Mouse (Mus musculus) neural tube, embryonic 11.5 days (tissue): ENCODE data around the gene Ccne1. TPM values are rescaled to one million over a fixed set of nuclear protein-coding genes. Genes with fewer than 3 reads are reported as not detected.
A peak's percentile ranks its signal among the peaks of the same experiment; 100 is the strongest.

ENCODE experiments used
- ATAC-seq: fragments of 200-750 bp; cut with Nextera tagmentation; 2 replicates; pipeline ENCODE4 v1.8.0; 2017; ENCODE audit warnings: moderate number of reproducible peaks, mild to moderate bottlenecking, moderate TSS enrichment, moderate library complexity; ENCODE audit not compliant: insufficient read depth, low FRiP score, low TSS enrichment
- DNase-seq: peaks from one replicate; pipeline ENCODE4 v3.0.0-alpha.2; 2015; ENCODE audit warnings: low spot score
- H3K27ac ChIP-seq: fragments of 300-500 bp; sonication (generic); 2 replicates; pipeline ENCODE4 v1.5.1; 2014; ENCODE audit warnings: low read depth, mild to moderate bottlenecking, low read length
- H3K27me3 ChIP-seq: fragments of 300-500 bp; sonication (generic); 2 replicates; pipeline ENCODE4 v1.6.1; 2014; ENCODE audit warnings: mild to moderate bottlenecking, low read length, mixed read lengths; ENCODE audit not compliant: control insufficient read depth, insufficient read depth
- H3K36me3 ChIP-seq: fragments of 300-500 bp; sonication (generic); 2 replicates; pipeline ENCODE4 v1.6.1; 2014; ENCODE audit warnings: mild to moderate bottlenecking, low read length, moderate library complexity, mixed read lengths; ENCODE audit not compliant: control insufficient read depth, insufficient read depth
- H3K4me1 ChIP-seq: fragments of 300-500 bp; sonication (generic); 2 replicates; pipeline ENCODE4 v1.6.1; 2014; ENCODE audit warnings: low read length, mixed read lengths; ENCODE audit not compliant: control insufficient read depth, insufficient read depth
- H3K4me2 ChIP-seq: fragments of 300-500 bp; sonication (generic); 2 replicates; pipeline ENCODE4 v1.6.1; 2014; ENCODE audit warnings: low read depth, mild to moderate bottlenecking, moderate library complexity
- H3K4me3 ChIP-seq: fragments of 300-500 bp; sonication (generic); 2 replicates; pipeline ENCODE4 v1.5.1; 2014; ENCODE audit warnings: low read depth, low read length
- H3K9ac ChIP-seq: fragments of 300-500 bp; sonication (generic); 2 replicates; pipeline ENCODE4 v1.6.1; 2014; ENCODE audit warnings: mild to moderate bottlenecking, low read length
- H3K9me3 ChIP-seq: fragments of 300-500 bp; sonication (generic); 2 replicates; pipeline ENCODE4 v1.6.1; 2016; ENCODE audit warnings: low read length; ENCODE audit not compliant: control insufficient read depth
- WGBS: fragments of 180-500 bp; shearing (Covaris S2); extraction: QIAGEN DNeasy Blood & Tissue Kit; methylation state at CpG from one replicate; pipeline ENCODE4 v1.1.7; 2014; 5-methylcytosine and 5-hydroxymethylcytosine counted together
- polyA plus RNA-seq: library from polyadenylated mRNA; unstranded; fragments of >200 nt; fragmentation: Nextera tagmentation; extraction: Ambion mirVana; gene quantifications from 2 replicates; pipeline ENCODE4 v1.2.1, GENCODE M21; 2014

The Ccne1 gene
- polyA plus RNA-seq, 1 experiment from 2014 or later: 83.9 TPM

- Histone ChIP-seq H3K9ac (peak overlapping the region; percentile 55; the same call in 1 of the 2 replicates), H3K36me3 (peaks cover 2% of the 10 kb centered on the region; the same call in 1 of the 2 replicates), H3K27ac (no peak overlapping the region), H3K9me3 (no peaks in the 10 kb centered on the region), H3K27me3 (no peaks in the 10 kb centered on the region), H3K4me3 (peak overlapping the region; percentile 76), H3K4me1 (peaks cover 4% of the 10 kb centered on the region), H3K4me2 (peak overlapping the region; percentile 81)
- DNase-seq: no peak
- ATAC-seq: no peak
- 30% methylated on average over 10 of the region's 10 CpGs for whole genome bisulfite sequencing
Measured at GRCm38 (mm10) chr7:38108260-38108632, 912 bp upstream of the Ccne1 start.

DNA sequence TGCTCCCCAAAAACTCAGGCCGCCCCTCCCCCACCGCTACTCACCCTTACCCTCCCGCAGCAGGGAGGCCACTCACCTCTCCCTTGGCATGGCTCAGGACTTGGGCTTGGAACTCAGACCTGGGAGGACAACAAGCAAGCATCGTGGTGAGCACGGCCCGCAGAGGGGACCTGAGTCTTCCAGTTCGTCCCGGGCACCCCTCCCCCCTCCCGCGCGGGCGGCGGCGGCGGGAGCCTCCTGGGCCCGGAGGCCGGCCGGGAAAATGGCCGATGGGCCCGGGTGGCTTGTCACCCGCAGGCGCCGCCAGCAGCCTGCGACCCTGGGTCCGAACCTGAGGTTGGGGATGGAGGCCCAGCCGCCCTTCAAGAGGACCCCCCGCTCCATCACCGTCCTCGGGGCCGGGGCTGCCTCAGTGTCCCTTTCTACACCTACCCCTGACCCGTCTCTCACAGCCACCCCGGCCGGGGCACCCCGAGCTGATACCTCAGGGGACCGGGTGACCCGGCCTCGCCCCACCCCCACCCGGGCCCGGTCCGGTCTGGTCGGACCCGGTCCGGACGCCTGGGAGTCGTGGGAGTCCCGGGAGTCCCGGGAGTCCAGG lies 523 bp downstream of the Ccne1 start:
- peak; percentile 60 for ATAC-seq
- peak overlapping the region; percentile 90 for H3K4me2 ChIP-seq
- peaks cover 5% of the 10 kb centered on the region; the same call in 1 of the 2 replicates for H3K36me3 ChIP-seq
- H3K9ac ChIP-seq: peak overlapping the region; percentile 86
- H3K27ac ChIP-seq: peak overlapping the region; percentile 49
- WGBS: under 1% methylated on average over 37 of the region's 47 CpGs
- peaks cover 4% of the 10 kb centered on the region for H3K4me1 ChIP-seq
- H3K4me3 ChIP-seq: peak overlapping the region; percentile 76
- H3K27me3 ChIP-seq: no peaks in the 10 kb centered on the region
- DNase-seq: peak; percentile 49
- no peaks in the 10 kb centered on the region for H3K9me3 ChIP-seq

DNA sequence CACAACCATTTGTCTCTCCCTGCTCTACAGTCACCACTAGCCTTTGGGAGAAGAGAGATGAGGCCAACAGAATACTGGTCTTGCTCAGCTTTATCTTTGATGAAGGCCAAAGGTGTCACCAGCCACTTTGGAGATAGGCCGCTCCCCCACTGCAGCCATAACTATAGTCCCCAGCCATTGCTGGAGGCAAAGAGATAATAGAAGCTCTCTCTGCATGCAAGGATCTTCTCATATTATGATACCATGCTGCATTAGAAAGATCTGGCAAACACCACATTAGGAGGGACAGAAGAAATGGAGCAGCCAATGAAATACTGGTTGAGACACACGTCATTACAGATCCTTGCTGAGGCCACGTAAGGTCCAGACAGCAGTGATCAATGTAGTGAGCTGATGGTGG lies 2.0 kb downstream of the Ccne1 start:
- H3K4me2 ChIP-seq: peak overlapping the region; percentile 90; the same call in 1 of the 2 replicates
- H3K4me1 ChIP-seq: peaks cover 4% of the 10 kb centered on the region
- H3K9me3 ChIP-seq: no peaks in the 10 kb centered on the region
- no peak overlapping the region for H3K27ac ChIP-seq
- H3K27me3 ChIP-seq: no peaks in the 10 kb centered on the region
- DNase-seq (no peak), ATAC-seq (no peak)
- WGBS: 83% methylated on average over 3 of the region's 3 CpGs
- H3K36me3 ChIP-seq: peaks cover 7% of the 10 kb centered on the region
- H3K4me3 ChIP-seq: no peak overlapping the region
- no peak overlapping the region for H3K9ac ChIP-seq

DNA sequence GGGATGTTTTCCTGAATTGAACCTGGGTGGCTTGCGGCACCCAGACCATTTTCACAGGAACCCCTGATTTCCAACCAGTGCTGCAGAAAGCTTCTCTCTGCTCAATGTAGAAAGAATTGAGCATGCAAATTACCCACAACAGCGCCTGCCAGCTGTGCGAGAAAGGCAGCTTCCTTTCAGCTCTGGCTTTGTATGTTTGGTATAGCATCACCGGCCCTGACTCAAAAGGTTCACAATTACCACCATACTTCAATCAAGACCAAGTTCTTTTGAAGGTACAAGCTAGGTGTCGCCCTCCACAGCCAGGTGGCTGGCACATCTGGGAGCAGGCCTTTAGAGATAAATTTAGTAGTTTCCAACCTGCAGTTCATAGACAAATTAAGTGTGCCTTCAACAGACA lies 3.2 kb downstream of the Ccne1 start:
- no peak overlapping the region for H3K9ac ChIP-seq
- no peak overlapping the region for H3K4me2 ChIP-seq
- WGBS: 78% methylated on average over 5 of the region's 5 CpGs
- H3K27ac ChIP-seq: no peak overlapping the region
- H3K4me3 ChIP-seq: no peak overlapping the region
- DNase-seq (no peak), ATAC-seq (no peak)
- H3K9me3 ChIP-seq: no peaks in the 10 kb centered on the region
- H3K36me3 ChIP-seq: peaks cover 10% of the 10 kb centered on the region
- no peaks in the 10 kb centered on the region for H3K27me3 ChIP-seq
- peaks cover 4% of the 10 kb centered on the region for H3K4me1 ChIP-seq

DNA sequence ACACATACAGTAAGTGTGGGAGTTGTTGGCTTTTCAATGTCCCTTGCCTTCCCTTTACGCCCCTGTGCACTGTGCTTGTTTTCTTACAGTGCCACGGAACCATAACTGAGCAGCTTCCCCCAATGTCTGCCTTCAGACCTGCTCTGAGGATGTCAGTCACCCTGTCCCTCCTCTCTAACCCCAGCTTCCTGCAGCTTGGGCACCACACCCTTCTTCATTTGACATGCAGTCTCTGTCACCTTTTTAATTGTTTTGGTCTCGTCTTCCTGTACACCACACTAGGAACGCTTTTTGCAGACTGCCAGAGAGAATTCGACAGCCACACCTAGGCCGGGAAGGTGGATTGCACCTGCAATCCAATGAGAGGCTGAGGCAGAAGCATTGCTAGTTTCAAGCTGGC lies 13.0 kb downstream of the Ccne1 start:
- H3K27ac ChIP-seq: no peak overlapping the region
- no peak overlapping the region for H3K4me2 ChIP-seq
- H3K27me3 ChIP-seq: no peaks in the 10 kb centered on the region
- peaks cover 8% of the 10 kb centered on the region; the same call in 1 of the 2 replicates for H3K36me3 ChIP-seq
- no peaks in the 10 kb centered on the region for H3K4me1 ChIP-seq
- DNase-seq: no peak
- no peak overlapping the region for H3K9ac ChIP-seq
- no peaks in the 10 kb centered on the region for H3K9me3 ChIP-seq
- no peak for ATAC-seq
- H3K4me3 ChIP-seq: no peak overlapping the region
- WGBS: 76% methylated on average over 6 of the region's 6 CpGs

DNA sequence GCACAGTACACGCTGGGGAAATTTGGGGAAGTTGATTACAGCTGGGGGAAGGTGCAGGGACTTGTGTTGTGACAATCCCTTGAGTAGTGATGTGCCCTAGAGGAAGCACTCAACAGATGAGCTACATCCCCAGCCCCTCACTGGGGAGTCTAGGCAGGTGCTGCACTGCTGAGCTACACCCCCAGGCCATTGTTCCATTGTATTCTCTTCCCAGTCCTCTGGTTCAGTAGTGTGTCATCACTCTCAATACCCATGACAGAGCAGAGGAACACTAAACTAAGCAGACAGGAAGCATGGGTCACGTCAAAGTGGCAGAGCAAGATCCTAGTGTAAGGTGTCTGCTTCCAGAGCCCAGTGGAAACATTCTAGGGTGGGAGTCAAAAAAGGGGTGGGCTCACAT lies 14.2 kb downstream of the Ccne1 start:
- Histone ChIP-seq H3K9me3 (no peaks in the 10 kb centered on the region), H3K27ac (no peak overlapping the region), H3K27me3 (no peaks in the 10 kb centered on the region), H3K4me1 (no peaks in the 10 kb centered on the region), H3K9ac (no peak overlapping the region), H3K4me3 (no peak overlapping the region), H3K36me3 (peaks cover 4% of the 10 kb centered on the region; the same call in 1 of the 2 replicates), H3K4me2 (no peak overlapping the region)
- ATAC-seq (no peak), DNase-seq (no peak)
- WGBS: 42% methylated on average over 2 of the region's 2 CpGs

DNA sequence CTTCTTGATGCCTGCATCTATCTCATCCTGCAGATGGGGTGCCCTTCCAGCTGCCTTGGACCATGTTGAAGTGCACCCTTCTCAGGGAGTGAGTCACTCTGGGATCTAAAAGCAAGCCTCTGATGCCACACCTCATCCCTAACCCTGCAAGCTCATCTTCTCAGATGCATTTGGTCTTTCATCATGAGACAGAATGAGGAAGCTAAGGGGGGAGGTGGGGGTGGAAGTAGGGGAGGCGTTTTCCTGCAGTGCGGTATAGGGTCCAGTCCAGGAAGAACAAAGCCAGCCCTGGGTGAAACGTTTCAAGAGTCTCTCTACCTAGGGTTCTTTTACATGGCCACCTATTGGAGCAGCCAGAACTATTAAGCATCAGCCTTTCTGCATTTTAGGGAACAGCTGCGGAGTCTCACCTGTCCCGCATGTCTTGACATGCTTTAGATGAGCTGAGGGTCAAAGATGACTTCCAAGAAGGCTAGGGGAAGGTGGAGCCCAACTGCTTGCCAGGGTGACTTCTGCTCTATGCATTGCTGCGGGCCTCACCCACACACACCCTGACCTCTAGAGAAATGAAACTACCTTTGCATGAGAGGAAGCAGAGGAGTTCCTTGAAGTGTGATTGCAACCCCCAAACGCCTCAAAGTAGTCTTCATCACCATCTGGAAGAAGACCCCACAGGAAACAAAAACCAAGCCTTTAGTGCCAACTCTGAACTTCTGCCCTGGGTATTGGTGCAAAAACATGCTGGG lies 17.2 kb downstream of the Ccne1 start:
- Histone ChIP-seq H3K9me3 (no peaks in the 10 kb centered on the region), H3K4me3 (no peak overlapping the region), H3K27me3 (no peaks in the 10 kb centered on the region), H3K36me3 (no peaks in the 10 kb centered on the region), H3K27ac (no peak overlapping the region), H3K4me1 (peaks cover 7% of the 10 kb centered on the region), H3K4me2 (no peak overlapping the region), H3K9ac (no peak overlapping the region)
- ATAC-seq: no peak
- 85% methylated on average over 7 of the region's 7 CpGs for WGBS
- no peak for DNase-seq

GRCm38 (mm10) chr7:38088456-38088855 lies 18.9 kb downstream of the Ccne1 start:
- ATAC-seq (no peak), DNase-seq (no peak)
- Histone ChIP-seq H3K27me3 (no peaks in the 10 kb centered on the region), H3K4me2 (no peak overlapping the region), H3K9me3 (no peaks in the 10 kb centered on the region), H3K4me3 (no peak overlapping the region), H3K27ac (no peak overlapping the region), H3K9ac (no peak overlapping the region), H3K4me1 (peaks cover 7% of the 10 kb centered on the region), H3K36me3 (no peaks in the 10 kb centered on the region)
- WGBS: 76% methylated on average over 2 of the region's 2 CpGs

GRCm38 (mm10) chr7:38087856-38088255 lies 19.5 kb downstream of the Ccne1 start:
- no peak overlapping the region for H3K27ac ChIP-seq
- H3K9ac ChIP-seq: no peak overlapping the region
- DNase-seq (no peak), ATAC-seq (no peak)
- no peaks in the 10 kb centered on the region for H3K9me3 ChIP-seq
- no peaks in the 10 kb centered on the region for H3K36me3 ChIP-seq
- no peak overlapping the region for H3K4me2 ChIP-seq
- H3K4me1 ChIP-seq: peaks cover 7% of the 10 kb centered on the region
- H3K4me3 ChIP-seq: no peak overlapping the region
- 80% methylated on average over 8 of the region's 8 CpGs for WGBS
- no peaks in the 10 kb centered on the region for H3K27me3 ChIP-seq
